In the genomic region with DNA sequence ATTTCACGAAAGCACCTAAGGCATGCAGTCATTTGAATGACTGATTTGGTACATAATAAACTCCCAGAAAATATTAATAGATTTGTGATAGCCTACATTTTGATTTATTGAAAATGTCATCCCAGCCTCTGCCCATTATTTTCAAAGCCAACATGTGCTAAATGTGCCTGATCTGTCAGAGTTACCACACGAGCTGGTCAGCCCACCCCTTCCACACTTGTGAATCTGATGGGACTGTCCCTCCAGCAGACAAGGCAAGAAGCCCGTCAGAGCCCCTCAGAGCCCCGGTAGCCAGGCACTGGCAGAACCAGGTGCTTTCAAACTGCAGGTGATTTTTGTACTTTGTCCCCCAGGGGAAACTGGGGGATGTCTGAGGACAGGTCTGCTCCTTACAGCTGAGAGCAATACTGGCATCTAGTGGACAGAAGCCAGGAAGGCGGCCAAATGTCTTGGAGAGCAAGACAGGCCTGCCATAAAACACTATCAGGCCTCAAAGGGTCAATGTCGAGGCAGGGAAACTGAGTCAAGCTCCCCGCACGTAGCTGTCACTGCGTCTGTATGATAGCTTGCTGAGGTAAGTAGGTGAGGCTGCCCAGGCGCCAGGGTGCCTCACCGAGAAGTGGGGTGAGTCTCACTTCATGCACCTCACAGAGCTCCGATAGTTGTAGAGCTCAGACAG, we compare ENCODE assay signal across 9 mouse cellular contexts.
DNase-seq lines count a peak whose midpoint lies in the region; ATAC-seq and TF ChIP-seq lines count a peak whose summit lies in the region.
"Had no signal": no experiment of that assay in that cellular context is flagged by ENCODE, and none has a peak within 500 bp of the region (broad histone marks: within the 10 kb centered on the region; RNA-seq: fewer than 3 reads in every experiment).

No protein-coding gene starts in this region.

- H3K36me3 ChIP-seq in lung, embryonic 14.5 days (ENCODE audit: insufficient read depth), result no peaks in the 10 kb centered on the region
- H3K36me3 ChIP-seq: limb, embryonic 12.5 days had no signal

- H3K4me3 ChIP-seq in lung, embryonic 14.5 days (ENCODE audit: low read depth, low read length), result no peak overlapping the region
- H3K4me3 ChIP-seq: limb, embryonic 12.5 days had no signal

- peaks cover 7% of the 10 kb centered on the region for H3K27me3 ChIP-seq in lung, embryonic 14.5 days (ENCODE audit: insufficient read depth, low read length)

- no peak overlapping the region for H3K27ac ChIP-seq in lung, embryonic 14.5 days (ENCODE audit: low read depth)
- H3K27ac ChIP-seq: limb, embryonic 12.5 days had no signal

- ATAC-seq in lung, embryonic 14.5 days (ENCODE audit: insufficient read depth), result no peak

- no peaks in the 10 kb centered on the region for H3K9me3 ChIP-seq in lung, embryonic 14.5 days (ENCODE audit: low read depth, low read length)
- H3K9me3 ChIP-seq: limb, embryonic 12.5 days had no signal

- peak; percentile 58 for DNase-seq in lung, embryonic 14.5 days
- no peak for DNase-seq in lung, postnatal 25 days (ENCODE audit: low spot score)
- peak; percentile 37 for DNase-seq in cerebellum, adult 11-12 months
- DNase-seq in forelimb bud, embryonic 11.5 days (ENCODE audit: low read depth, low spot score), result peak; percentile 46
- peak; percentile 59 to 61 for DNase-seq in kidney, postnatal 25 days
- peak; percentile 65 to 66 for DNase-seq in right cerebral cortex, adult 2 months (ENCODE audit: low spot score in 2 of 2)
- DNase-seq in spleen, adult 12 weeks (ENCODE audit: low spot score), result no peak
- DNase-seq in thymus, postnatal 4 days, result no peak

- H3K9ac ChIP-seq in lung, embryonic 14.5 days, result no peak overlapping the region
- H3K9ac ChIP-seq: limb, embryonic 12.5 days had no signal

- peak; percentile 63 for TF ChIP-seq CTCF in lung, embryonic 14.5 days (IDR thresholded peaks at IDR 0.05; ENCODE audit: low read depth)

- no peaks in the 10 kb centered on the region for H3K4me1 ChIP-seq in lung, embryonic 14.5 days (ENCODE audit: insufficient read depth)

- WGBS in lung, embryonic 14.5 days, result 45% methylated on average over 12 of the region's 12 CpGs

- H3K4me2 ChIP-seq in lung, embryonic 14.5 days, result no peak overlapping the region
- H3K4me2 ChIP-seq: limb, embryonic 12.5 days had no signal

Comparison
In these comparisons a context has a peak if more than half of its experiments do, and no peak if none do; other contexts are left out.
1. DNase-seq: peak in lung, embryonic 14.5 days (single experiment), cerebellum, adult 11-12 months (single experiment), forelimb bud, embryonic 11.5 days (single experiment), kidney, postnatal 25 days (2 of 2) and right cerebral cortex, adult 2 months (2 of 2); none in lung, postnatal 25 days (single experiment), spleen, adult 12 weeks (single experiment) and thymus, postnatal 4 days (single experiment).